Mouse (Mus musculus) MEL (cell line): Measurements from ENCODE around the gene Gm10153.

Experiments
- CTCF ChIP-seq, 3 experiments: IDR thresholded peaks in 2 of 3; conservative IDR thresholded peaks in 1 of 3; 2 replicates each; pipeline ENCODE4 v1.5.1; 2011 to 2012; ENCODE audit warnings: low read length in 3 of 3, low read depth in 2 of 3, mild to moderate bottlenecking in 2 of 3, improper control_type of control experiment in 1 of 3, inconsistent platforms in 1 of 3, mixed read lengths in 1 of 3, moderate library complexity in 1 of 3; ENCODE audit not compliant: control insufficient read depth in 1 of 3, insufficient read depth in 1 of 3, poor library complexity in 1 of 3, severe bottlenecking in 1 of 3
- ELF1 ChIP-seq: IDR thresholded peaks from 2 replicates; pipeline ENCODE4 v1.6.1; 2014; ENCODE audit warnings: low read depth, mild to moderate bottlenecking, inconsistent platforms, low read length, improper control_type of control experiment, moderate library complexity
- GATA1 ChIP-seq: IDR thresholded peaks from 2 replicates; pipeline ENCODE4 v1.6.1; 2011; ENCODE audit warnings: low read depth, low read length, improper control_type of control experiment
- NRF1 ChIP-seq: IDR thresholded peaks from 2 replicates; pipeline ENCODE4 v1.6.1; 2014; ENCODE audit warnings: low read depth, mild to moderate bottlenecking, inconsistent platforms, low read length, improper control_type of control experiment, moderate library complexity; ENCODE audit not compliant: poor library complexity, insufficient read depth, severe bottlenecking
- POLR2A ChIP-seq, 2 experiments: IDR thresholded peaks; 2 replicates each; pipeline ENCODE4 v1.6.1; 2011 to 2012; ENCODE audit warnings: low read length in 2 of 2, mild to moderate bottlenecking in 2 of 2, control low read depth in 1 of 2, improper control_type of control experiment in 1 of 2, low read depth in 1 of 2, moderate library complexity in 1 of 2; ENCODE audit not compliant: control insufficient read depth in 1 of 2, insufficient read depth in 1 of 2, poor library complexity in 1 of 2
- ZC3H11A ChIP-seq: IDR thresholded peaks from 2 replicates; pipeline ENCODE4 v1.6.1; 2012; ENCODE audit warnings: low read depth, mild to moderate bottlenecking, inconsistent platforms, low read length, improper control_type of control experiment

DNA sequence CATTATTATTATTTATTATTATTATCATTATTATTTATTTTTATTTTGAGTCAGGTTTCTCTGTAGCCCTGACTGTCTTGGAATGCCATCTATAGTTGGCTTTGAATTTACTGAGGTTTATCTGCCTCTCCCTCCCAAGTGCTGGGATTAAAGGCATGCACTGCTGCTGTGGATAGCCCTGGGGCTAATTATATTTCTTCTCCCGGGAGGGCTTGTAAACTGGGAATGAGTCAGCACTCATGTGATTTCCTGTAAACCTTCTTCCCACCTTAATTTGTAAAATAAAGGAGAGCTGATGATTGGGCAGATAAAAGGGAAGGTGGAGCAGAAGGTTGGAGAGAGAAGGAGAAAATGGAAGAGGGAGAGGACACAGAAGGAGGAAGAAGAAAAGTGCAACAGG is 49.5 kb downstream of the Gm10153 start:
- no peak for TF ChIP-seq NRF1
- TF ChIP-seq POLR2A (IDR thresholded peaks at IDR 0.05; ENCODE audit: control insufficient read depth in 1 of 2, insufficient read depth in 1 of 2, low read depth in 1 of 2, low read length in 2 of 2, poor library complexity in 1 of 2), result no peak
- TF ChIP-seq GATA1, result no peak
- no peak for TF ChIP-seq ZC3H11A
- no peak for TF ChIP-seq ELF1
- TF ChIP-seq CTCF (IDR thresholded peaks at IDR 0.05 in 2 of 3, conservative IDR thresholded peaks at IDR 0.05 in 1 of 3; ENCODE audit: control insufficient read depth in 1 of 3, insufficient read depth in 1 of 3, low read depth in 2 of 3, low read length in 3 of 3, poor library complexity in 1 of 3, severe bottlenecking in 1 of 3), result no peak
